Mouse (Mus musculus) lung, postnatal 0 days (tissue): ENCODE measurements around the gene Icam2.

Experiments used
- CTCF ChIP-seq: IDR thresholded peaks from 2 replicates; pipeline ENCODE4 v1.5.1; 2016; ENCODE audit warnings: antibody characterized with exemption, mild to moderate bottlenecking
- EP300 ChIP-seq: IDR thresholded peaks from 2 replicates; pipeline ENCODE4 v1.6.1; 2016; ENCODE audit warnings: antibody characterized with exemption, mild to moderate bottlenecking, control low read depth

DNA sequence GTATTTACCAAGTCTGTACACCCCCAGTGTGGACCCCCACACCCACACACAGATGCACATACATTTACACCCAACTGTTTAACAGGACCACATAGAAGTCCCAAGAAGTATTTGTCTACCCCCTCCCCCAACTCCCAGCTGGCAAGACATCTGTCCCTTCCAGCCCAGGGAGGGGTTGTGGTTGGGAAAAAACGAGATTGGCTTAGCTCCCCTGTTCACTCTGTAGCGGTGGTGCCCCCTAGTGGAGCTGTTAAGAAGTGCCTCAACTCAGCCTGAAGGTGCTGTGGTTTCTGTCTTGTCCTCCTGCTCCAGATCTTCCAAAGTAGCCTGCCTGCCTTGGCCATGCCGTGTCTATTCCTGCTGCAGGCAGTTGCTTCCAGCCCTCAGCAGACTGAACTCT lies 21.6 kb downstream of the Icam2 start:
- peak; percentile 96 for TF ChIP-seq CTCF
- no peak for TF ChIP-seq EP300
